16 mouse cellular contexts compared by ENCODE assay signal in genomic region chr10:81489941-81490340, GRCm38 (mm10). TPM values are rescaled to one million over a fixed set of nuclear protein-coding genes. Genes with fewer than 3 reads are reported as not detected.
"Had no signal": no experiment of that assay in that cellular context is flagged by ENCODE, and none has a peak within 500 bp of the region (broad histone marks: within the 10 kb centered on the region; RNA-seq: fewer than 3 reads in every experiment).

No protein-coding gene starts in this region.

- DNase-seq: lung, adult 18-20 months; lung, embryonic 14.5 days; lung, postnatal 10 days; lung, postnatal 4 days; midbrain, embryonic 14.5 days; right cerebral cortex, postnatal 14 days; thymus, adult 18-20 months; thymus, postnatal 14 days; thymus, postnatal 36 days had no signal

- H3K4me2 ChIP-seq: liver, embryonic 12.5 days; lung, embryonic 14.5 days; midbrain, embryonic 12.5 days; neural tube, embryonic 12.5 days had no signal

- ATAC-seq: liver, embryonic 12.5 days; midbrain, embryonic 16.5 days had no signal

- H3K4me3 ChIP-seq: liver, embryonic 12.5 days; midbrain, embryonic 10.5 days; midbrain, embryonic 12.5 days; neural tube, embryonic 12.5 days had no signal

- H3K9me3 ChIP-seq: liver, embryonic 12.5 days; midbrain, embryonic 10.5 days; midbrain, embryonic 12.5 days; neural tube, embryonic 12.5 days had no signal

- H3K27me3 ChIP-seq: liver, embryonic 12.5 days; midbrain, embryonic 12.5 days; neural tube, embryonic 12.5 days had no signal

RNA-seq across cellular contexts. Expression of gene Celf5, which starts 7.4 kb away (rescaled TPM):
- total RNA-seq: megakaryocyte-erythroid progenitor cell, adult 5-6 weeks; neutrophil, adult 5-6 weeks had no signal
